Mouse (Mus musculus) ES-E14 (cell line): ENCODE data around the gene Tead3.

ENCODE experiments used
- CHD2 ChIP-seq: IDR thresholded peaks from 2 replicates; pipeline ENCODE4 v1.6.1; 2014; ENCODE audit warnings: mild to moderate bottlenecking, low read depth, low read length, inconsistent platforms
- HCFC1 ChIP-seq: IDR thresholded peaks from 2 replicates; pipeline ENCODE4 v1.6.1; 2012; ENCODE audit warnings: low read length, inconsistent platforms, borderline replicate concordance; ENCODE audit not compliant: insufficient read depth
- MAFK ChIP-seq: IDR thresholded peaks from 2 replicates; pipeline ENCODE4 v1.6.1; 2014; ENCODE audit warnings: mild to moderate bottlenecking, low read depth, low read length, inconsistent platforms; ENCODE audit not compliant: insufficient read depth
- ZC3H11A ChIP-seq: IDR thresholded peaks from 2 replicates; pipeline ENCODE4 v1.6.1; 2012; ENCODE audit warnings: low read depth, mild to moderate bottlenecking, inconsistent platforms, low read length, borderline replicate concordance
- ZNF384 ChIP-seq: IDR thresholded peaks from 2 replicates; pipeline ENCODE4 v1.6.1; 2012; ENCODE audit warnings: low read depth, low read length, inconsistent platforms

DNA sequence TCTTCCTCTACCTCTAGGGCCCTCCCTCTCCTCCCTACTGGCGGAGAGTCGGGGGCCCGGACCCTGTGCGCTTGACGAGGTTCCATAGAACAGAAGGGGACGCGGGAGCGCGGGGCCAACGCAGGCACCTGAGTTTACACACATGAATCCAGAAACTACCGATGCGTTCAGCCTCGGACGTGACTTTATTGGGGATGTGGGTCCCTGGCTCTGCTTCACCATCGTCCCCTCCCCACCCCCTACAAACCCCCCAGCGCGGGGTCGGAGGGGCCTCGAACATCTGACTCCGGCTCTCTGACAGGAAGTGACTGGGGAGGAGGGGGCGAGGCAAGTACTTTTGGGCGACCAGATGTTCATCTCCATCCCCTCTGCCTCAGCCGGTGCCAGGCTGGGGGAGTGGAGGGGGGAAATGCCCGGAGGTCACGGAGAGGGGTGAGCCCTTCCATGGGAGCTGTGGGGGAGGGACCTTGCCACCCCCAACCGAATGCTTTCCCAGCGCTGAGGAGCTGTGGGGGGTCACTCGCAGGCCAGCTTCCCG lies 805 bp upstream of the Tead3 start:
- no peak for TF ChIP-seq CHD2
- TF ChIP-seq MAFK = no peak
- TF ChIP-seq HCFC1 = no peak
- TF ChIP-seq ZC3H11A = no peak
- no peak for TF ChIP-seq ZNF384
